Mouse (Mus musculus) telencephalon, adult 2 months (tissue): ENCODE data around the gene Spryd3.

Experiments
- DNase-seq: peaks from one replicate; pipeline ENCODE4 v3.0.0-alpha.2; 2011; ENCODE audit warnings: low read depth, low spot score

The Spryd3 gene

DNA sequence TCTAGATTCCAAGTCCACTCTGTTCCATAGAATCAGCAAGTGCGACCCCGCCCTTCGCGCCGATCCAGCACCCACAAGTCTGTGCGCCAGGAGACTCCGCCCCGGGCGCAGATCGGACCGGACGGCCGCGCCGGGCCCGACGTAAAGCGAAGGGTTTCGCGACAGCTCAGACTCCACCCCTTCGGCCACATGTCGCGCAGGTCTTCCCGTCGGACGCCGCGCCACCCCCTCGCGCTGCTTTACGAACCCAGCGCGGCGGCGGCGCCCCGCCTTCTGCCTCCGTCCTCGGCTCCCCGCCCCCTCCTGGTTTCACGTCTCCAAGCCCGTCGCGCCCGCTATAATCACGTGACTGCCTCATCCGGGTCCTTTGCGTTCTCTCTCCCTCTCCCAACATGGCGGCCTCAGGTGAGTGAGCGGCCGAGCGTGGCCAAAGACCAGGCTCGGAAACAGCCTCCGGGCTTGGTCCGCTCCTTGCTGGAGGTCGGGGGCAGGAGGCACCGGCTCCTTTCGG is 62.4 kb downstream of the Spryd3 start, which contains the start of gene Eif4b:
TSS of gene Eif4b (plus strand) at position 215 of the 511 bp plus-strand sequence.
- DNase-seq: peak; percentile 98

DNA sequence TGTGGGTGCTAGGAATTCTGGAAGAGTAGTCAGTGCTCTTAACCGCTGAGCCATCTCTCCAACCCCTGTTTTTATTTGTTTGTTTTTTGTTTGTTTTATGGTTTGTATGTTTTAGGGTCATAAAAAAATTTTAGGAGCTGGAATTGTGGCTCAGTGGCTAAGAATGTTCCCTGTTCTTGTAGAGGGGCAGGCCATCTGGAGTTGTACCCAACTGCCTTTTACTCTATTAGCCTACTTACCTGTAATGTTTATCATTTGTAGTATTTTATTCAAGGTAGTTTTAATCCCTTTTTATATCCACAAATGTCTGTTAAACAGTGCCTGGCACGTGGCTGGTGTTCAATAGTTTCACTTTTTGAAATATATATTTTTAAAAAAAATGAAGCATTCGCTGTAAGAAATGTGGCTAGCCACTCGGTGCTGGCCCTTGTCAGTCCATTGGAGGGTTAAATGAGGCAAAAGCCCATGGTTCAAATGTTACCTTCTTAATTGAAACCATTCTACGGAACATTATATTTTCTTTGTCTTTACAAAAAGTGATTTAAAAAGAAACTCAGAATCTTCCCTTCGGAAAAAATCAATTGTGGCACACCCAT is 63.0 kb downstream of the Spryd3 start:
- no peak for DNase-seq

DNA sequence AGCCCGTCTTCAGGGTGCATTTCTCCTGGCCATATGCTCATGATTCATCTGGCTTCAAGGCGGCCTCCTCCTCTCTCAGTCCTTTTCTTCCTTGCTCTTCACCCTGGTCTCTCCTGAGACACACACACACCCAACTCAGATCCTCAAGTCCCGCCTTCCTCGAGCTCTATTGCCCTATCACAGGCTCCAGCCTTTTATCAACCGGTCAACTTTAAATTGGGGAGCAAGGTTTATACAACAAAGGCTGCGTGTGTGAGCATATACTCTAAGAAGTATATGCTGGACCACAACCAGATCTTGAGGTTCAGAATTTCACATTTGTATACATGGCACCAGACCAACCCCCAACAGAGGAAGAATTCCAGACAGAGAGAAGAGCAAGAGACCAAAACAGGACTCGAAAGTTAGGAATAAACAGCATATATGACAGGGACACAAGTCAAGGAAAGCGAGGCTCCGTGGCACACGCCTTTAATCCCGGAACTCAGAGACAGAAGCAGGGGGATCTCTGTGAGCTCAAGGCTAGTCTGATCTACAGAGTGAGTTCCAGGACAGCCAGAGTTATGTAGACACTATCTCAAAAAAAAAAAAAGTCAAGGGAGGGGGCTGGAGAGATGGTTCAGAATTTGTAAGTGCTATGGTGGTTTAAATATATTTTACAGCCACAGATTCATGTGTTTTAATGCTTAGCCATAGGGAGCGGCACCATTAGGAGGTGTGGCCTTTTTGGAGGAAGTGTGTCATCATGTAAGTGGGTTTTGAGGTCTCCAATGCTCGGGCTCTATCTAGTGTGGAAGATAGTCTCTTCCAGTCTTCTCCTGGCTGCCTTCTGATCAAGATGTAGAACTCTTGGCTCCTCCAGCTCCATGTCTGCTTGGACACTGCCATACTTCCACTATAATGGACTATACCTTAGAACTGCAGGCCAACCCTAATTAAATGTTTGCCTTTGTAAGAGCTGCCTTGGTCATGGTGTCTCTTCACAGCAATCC is 65.3 kb downstream of the Spryd3 start:
- no peak for DNase-seq
